Mouse (Mus musculus): ENCODE measurements around the gene Trp53tg5.

The Trp53tg5 gene

GRCm38 (mm10) chr2:164473624-164474023, at the start of gene Trp53tg5:
Gene Trp53tg5, minus strand, starts transcription at chr2:164473724.
- no peak for DNase-seq

- no peak for DNase-seq
These were observed 48.8 kb upstream of the Trp53tg5 start for GRCm38 (mm10) chr2:164522280-164522679.

GRCm38 (mm10) chr2:164521841-164522240, 48.3 kb upstream of the Trp53tg5 start:
- no peak for DNase-seq

- DNase-seq, result peak; percentile 78
These were observed 47.3 kb upstream of the Trp53tg5 start for GRCm38 (mm10) chr2:164520782-164521181.

DNA sequence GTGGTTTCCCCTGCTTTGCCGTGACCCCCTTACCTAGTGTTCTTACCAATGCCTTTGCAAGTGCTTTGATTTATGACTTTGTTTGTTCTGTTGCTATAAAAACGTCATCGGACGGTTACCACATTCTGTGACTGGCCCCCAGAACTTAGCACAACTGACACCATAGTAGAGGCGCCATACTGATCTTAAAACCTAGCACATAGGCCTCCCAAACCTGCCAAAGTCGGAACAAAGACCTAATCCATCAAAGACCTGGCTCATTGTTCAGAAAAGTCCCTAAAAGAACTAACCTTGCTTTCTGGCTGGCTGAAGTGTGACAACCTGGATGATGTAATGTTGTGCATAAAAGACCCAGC, 45.6 kb upstream of the Trp53tg5 start:
- no peak for DNase-seq

- DNase-seq, result no peak
These were observed 45.0 kb upstream of the Trp53tg5 start for GRCm38 (mm10) chr2:164518266-164519170.

DNA sequence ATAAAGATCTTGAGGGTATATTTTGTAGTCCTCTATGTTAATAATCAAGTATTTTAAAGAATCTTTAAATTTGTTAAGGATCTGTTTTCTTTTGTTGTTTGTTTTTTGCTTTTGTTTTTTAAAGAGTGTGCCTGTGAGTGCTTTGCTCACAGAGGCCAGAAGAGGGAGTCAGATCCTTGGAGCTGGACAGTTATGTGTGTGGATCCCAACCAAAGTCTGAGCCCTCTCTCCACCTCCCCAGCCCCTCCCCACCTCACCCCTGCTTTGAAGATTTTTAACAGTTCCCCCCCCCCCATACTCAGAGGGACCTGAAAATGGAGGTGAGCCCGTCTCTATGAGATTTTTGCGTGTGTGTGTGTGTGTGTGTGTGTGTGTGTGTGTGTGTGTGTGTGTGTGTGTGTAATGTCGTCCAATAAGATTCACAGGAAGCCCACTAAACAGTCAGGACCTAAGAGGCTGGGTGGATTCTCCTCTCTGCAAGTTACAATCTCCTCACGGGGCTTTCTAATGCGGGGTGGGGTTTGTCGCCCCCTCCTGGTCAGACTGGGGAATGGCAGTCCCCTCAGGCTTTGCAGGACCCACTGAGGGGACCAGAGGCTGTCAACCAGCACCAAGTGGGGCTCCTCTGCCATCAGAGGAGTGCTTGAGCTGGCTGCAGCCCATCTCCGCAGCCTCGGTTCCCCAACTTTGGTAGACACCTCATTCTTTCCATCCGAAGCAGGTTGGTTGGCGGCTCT, 44.1 kb upstream of the Trp53tg5 start:
- DNase-seq, result peak; percentile 70

GRCm38 (mm10) chr2:164516592-164516991, 43.1 kb upstream of the Trp53tg5 start:
- no peak for DNase-seq

DNA sequence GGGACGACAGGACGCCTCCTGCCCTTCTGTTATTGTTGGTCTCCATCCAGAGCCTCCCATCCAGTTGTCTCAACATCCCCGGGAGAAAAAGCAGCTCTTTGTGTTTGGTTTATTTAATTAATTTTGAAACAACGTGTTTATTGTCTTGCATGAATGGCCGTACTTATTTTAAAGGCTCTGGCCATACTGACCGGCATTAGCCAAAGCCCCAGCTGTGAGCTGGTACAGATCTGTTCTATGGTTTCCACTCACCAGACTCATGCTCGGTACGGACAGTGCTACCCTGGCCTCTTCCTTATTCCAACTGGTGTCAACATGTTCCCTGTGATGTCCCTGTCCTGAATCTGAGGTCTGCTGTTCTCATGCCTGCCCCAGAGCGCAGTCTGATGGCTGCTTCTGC, 42.4 kb upstream of the Trp53tg5 start:
- no peak for DNase-seq

GRCm38 (mm10) chr2:164514916-164515315, 41.4 kb upstream of the Trp53tg5 start:
- DNase-seq, result no peak

- peak; percentile 67 for DNase-seq
These were observed 39.9 kb upstream of the Trp53tg5 start for GRCm38 (mm10) chr2:164513389-164513788.

DNA sequence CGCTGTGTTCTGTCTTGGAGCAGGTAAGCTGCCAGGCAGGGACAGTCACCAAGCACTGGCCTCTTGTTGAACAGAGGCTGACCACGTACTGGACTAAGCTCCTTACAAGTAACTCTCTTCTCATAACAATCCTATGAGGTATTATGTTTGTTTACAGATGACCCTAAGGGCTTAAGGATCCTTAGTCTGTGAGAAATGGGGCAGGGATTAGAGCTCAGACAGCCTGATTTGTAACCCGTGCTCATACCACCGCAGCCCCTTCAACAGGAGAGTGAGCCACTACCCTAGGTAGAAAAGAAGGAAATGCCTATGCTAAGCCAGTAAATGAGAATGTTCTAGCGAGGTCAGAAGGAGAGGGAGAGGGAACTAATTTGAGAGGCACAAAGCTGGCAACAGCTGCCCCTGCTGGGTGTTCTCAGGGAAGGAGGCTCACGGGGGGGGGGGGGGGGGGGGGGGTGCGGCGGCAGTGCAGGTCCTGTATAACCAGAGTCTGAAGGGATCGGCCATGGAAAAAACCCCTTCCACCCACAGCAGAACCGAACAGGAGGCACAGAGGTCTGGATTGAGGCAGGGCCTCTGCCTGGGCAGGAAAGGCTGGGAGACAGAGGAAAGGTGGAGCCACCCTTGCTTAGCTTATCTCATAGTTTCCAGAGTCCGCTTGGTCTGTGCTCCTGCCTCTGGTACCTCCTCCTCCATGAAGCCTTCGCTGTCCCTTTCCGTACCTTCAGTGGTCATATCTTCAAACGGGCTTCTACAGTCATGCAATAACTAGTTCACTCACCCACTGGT, 38.8 kb upstream of the Trp53tg5 start:
- peak; percentile 34 for DNase-seq

- peak; percentile 69 for DNase-seq
These were observed 37.2 kb upstream of the Trp53tg5 start for GRCm38 (mm10) chr2:164510621-164511190.

GRCm38 (mm10) chr2:164507811-164508210, 34.3 kb upstream of the Trp53tg5 start:
- DNase-seq, result no peak

DNA sequence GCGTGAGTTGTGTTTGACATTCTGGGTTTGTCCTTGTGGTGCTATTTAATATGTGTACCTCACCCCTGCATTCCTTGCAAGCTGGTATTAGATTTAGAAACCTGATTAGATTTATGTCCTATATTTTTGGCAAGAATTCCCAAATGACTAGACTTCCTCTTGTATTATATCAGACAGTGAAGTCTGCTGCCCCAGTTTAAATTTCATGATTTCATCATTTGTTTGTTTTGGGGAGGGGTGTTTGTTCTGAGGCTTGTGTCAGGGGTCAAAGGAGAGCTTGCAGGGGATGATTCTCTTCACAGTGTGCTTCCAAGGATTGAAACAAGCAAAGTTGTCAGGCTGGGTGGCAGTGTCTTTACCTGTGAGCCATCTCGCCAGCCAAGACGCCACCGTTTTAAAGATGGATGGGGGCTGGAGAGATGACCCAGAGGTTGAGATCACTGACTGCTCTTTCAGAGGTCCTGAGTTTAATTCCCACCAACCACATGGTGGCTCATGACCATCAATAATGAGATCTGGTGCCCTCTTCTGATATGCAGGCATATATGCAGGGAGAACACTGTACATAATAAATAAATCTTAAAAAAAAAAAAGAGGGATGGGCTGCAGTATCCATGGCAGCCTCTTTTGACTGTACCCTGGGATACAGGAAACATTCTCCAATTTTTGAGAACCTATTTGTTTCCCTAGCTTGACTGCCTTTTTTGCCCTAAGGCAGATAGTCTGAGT, 32.3 kb upstream of the Trp53tg5 start:
- no peak for DNase-seq

DNA sequence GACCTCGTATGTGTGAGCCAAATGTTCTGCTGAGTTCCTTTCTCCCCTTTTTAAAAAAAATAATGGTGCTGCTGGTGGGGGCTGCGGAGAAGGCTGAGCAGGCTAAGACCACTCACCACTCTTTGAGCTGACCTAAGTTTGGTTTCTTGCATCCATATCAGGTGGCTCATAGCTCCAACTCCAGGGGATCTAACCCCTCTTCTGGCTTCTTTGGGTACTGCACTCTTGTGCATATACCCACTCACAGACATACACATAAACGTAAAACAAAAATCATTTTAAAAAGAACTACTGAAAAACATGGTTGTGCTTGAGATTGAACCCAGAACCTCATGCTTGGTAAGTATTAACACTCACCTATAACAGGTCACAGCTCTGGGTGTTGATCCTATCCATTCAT, 31.4 kb upstream of the Trp53tg5 start:
- DNase-seq, result no peak

GRCm38 (mm10) chr2:164500511-164500910, 27.0 kb upstream of the Trp53tg5 start:
- peak; percentile 53 for DNase-seq

GRCm38 (mm10) chr2:164499317-164499716, 25.8 kb upstream of the Trp53tg5 start:
- no peak for DNase-seq

- no peak for DNase-seq
These were observed 24.3 kb upstream of the Trp53tg5 start for GRCm38 (mm10) chr2:164497691-164498268.

- peak; percentile 90 for DNase-seq
These were observed 23.5 kb upstream of the Trp53tg5 start, which contains the start of gene Pigt for GRCm38 (mm10) chr2:164496847-164497690. Gene Pigt, plus strand, starts transcription at chr2:164497520.

- DNase-seq, result no peak
These were observed 22.8 kb upstream of the Trp53tg5 start for GRCm38 (mm10) chr2:164496331-164496730.
